Comparison of ENCODE assay signal across 9 mouse cellular contexts in genomic region chr9:110952931-110953549, GRCm38 (mm10). TPM values are rescaled to one million over a fixed set of nuclear protein-coding genes. Genes with fewer than 3 reads are reported as not detected.
A peak's percentile ranks its signal among the peaks of the same experiment; 100 is the strongest.
DNase-seq lines count a peak whose midpoint lies in the region; ATAC-seq and TF ChIP-seq lines count a peak whose summit lies in the region.
"Had no signal": no experiment of that assay in that cellular context is flagged by ENCODE, and none has a peak within 500 bp of the region (broad histone marks: within the 10 kb centered on the region; RNA-seq: fewer than 3 reads in every experiment).

No protein-coding gene starts in this region.

- peak overlapping the region; percentile 57; the same call in 1 of the 2 replicates for H3K4me3 ChIP-seq in lung, embryonic 16.5 days (ENCODE audit: low read length)
- no peak overlapping the region for H3K4me3 ChIP-seq in lung, adult 2 months (replicated peaks; ENCODE audit: extremely low read depth, low read depth, low read length)
- peak overlapping the region; percentile 58 for H3K4me3 ChIP-seq in forebrain, embryonic 12.5 days (replicated peaks)
- peak overlapping the region; percentile 53 for H3K4me3 ChIP-seq in limb, embryonic 13.5 days
- H3K4me3 ChIP-seq in stomach, embryonic 14.5 days (ENCODE audit: low read depth, low read length): no peak overlapping the region; the same call in 1 of the 2 replicates

- H3K27ac ChIP-seq in lung, embryonic 16.5 days (ENCODE audit: low read length): no peak overlapping the region
- no peak overlapping the region for H3K27ac ChIP-seq in forebrain, embryonic 12.5 days
- H3K27ac ChIP-seq in limb, embryonic 13.5 days: no peak overlapping the region
- no peak overlapping the region for H3K27ac ChIP-seq in stomach, embryonic 14.5 days (ENCODE audit: low read length)

- no peaks in the 10 kb centered on the region for H3K36me3 ChIP-seq in lung, embryonic 16.5 days (ENCODE audit: control insufficient read depth, insufficient read depth, low read length)
- no peaks in the 10 kb centered on the region for H3K36me3 ChIP-seq in forebrain, embryonic 12.5 days (replicated peaks)
- no peaks in the 10 kb centered on the region for H3K36me3 ChIP-seq in limb, embryonic 13.5 days
- no peaks in the 10 kb centered on the region for H3K36me3 ChIP-seq in stomach, embryonic 14.5 days (ENCODE audit: control insufficient read depth, insufficient read depth, low read length)

- H3K9me3 ChIP-seq in lung, embryonic 16.5 days (ENCODE audit: control insufficient read depth, low read length): no peaks in the 10 kb centered on the region
- H3K9me3 ChIP-seq in forebrain, embryonic 12.5 days: no peaks in the 10 kb centered on the region
- no peaks in the 10 kb centered on the region for H3K9me3 ChIP-seq in limb, embryonic 13.5 days
- no peaks in the 10 kb centered on the region for H3K9me3 ChIP-seq in stomach, embryonic 14.5 days (ENCODE audit: control insufficient read depth, low read depth, low read length)

- peak overlapping the region; percentile 96 for H3K4me2 ChIP-seq in lung, embryonic 16.5 days (ENCODE audit: low read depth, low read length)
- H3K4me2 ChIP-seq in forebrain, embryonic 12.5 days: peak overlapping the region; percentile 88
- peak overlapping the region; percentile 94 for H3K4me2 ChIP-seq in limb, embryonic 13.5 days (replicated peaks)
- H3K4me2 ChIP-seq in stomach, embryonic 14.5 days (replicated peaks; ENCODE audit: low read depth, low read length): peak overlapping the region; percentile 86

- no peak for TF ChIP-seq CTCF in lung, adult 2 months (IDR thresholded peaks at IDR 0.05; ENCODE audit: insufficient read depth, low read length)

- no peak overlapping the region; the same call in 1 of the 2 replicates for H3K9ac ChIP-seq in lung, embryonic 16.5 days (ENCODE audit: low read length)
- peak overlapping the region; percentile 61; the same call in 1 of the 2 replicates for H3K9ac ChIP-seq in forebrain, embryonic 12.5 days
- H3K9ac ChIP-seq in limb, embryonic 13.5 days: no peak overlapping the region
- no peak overlapping the region for H3K9ac ChIP-seq in stomach, embryonic 14.5 days (replicated peaks; ENCODE audit: low read depth, low read length)

- no peak for TF ChIP-seq POLR2A in lung, adult 2 months (IDR thresholded peaks at IDR 0.05; ENCODE audit: borderline replicate concordance, extremely low read depth, low read depth, low read length)

- peaks cover 22% of the 10 kb centered on the region for H3K27me3 ChIP-seq in lung, embryonic 16.5 days (ENCODE audit: control insufficient read depth, insufficient read depth, low read depth, low read length)
- peaks cover 58% of the 10 kb centered on the region for H3K27me3 ChIP-seq in forebrain, embryonic 12.5 days
- peaks cover 67% of the 10 kb centered on the region for H3K27me3 ChIP-seq in limb, embryonic 13.5 days
- H3K27me3 ChIP-seq in stomach, embryonic 14.5 days (ENCODE audit: control insufficient read depth, insufficient read depth, low read length): no peaks in the 10 kb centered on the region

- ATAC-seq in lung, embryonic 16.5 days (ENCODE audit: low read depth): no peak
- no peak for ATAC-seq in forebrain, embryonic 12.5 days (ENCODE audit: low FRiP score)
- no peak for ATAC-seq in limb, embryonic 13.5 days (ENCODE audit: low FRiP score, low read depth)
- ATAC-seq in stomach, embryonic 14.5 days (ENCODE audit: insufficient number of reproducible peaks, insufficient read depth, low FRiP score, low read depth): no peak
- ATAC-seq in cerebellum, adult (ENCODE audit: insufficient number of reproducible peaks, low FRiP score, low TSS enrichment): no peak

- WGBS in lung, embryonic 16.5 days: 42% methylated on average over 5 of the region's 5 CpGs
- 50% methylated on average over 5 of the region's 5 CpGs for WGBS in lung, adult 2 months
- 36% methylated on average over 5 of the region's 5 CpGs for WGBS in forebrain, embryonic 12.5 days
- WGBS in limb, embryonic 13.5 days: 42% methylated on average over 5 of the region's 5 CpGs
- 41% methylated on average over 5 of the region's 5 CpGs for WGBS in stomach, embryonic 14.5 days

- DNase-seq in lung, adult 2 months: no peak
- DNase-seq in cerebellum, postnatal 25 days: no peak
- DNase-seq in gastrocnemius, postnatal 10 days: no peak

- H3K4me1 ChIP-seq in lung, embryonic 16.5 days (replicated peaks; ENCODE audit: control insufficient read depth, insufficient read depth, low read length): no peaks in the 10 kb centered on the region
- H3K4me1 ChIP-seq in lung, adult 2 months (ENCODE audit: control insufficient read depth, insufficient read depth, low read length): no peaks in the 10 kb centered on the region
- H3K4me1 ChIP-seq in forebrain, embryonic 12.5 days: peaks cover 15% of the 10 kb centered on the region; the same call in 1 of the 2 replicates
- peaks cover 6% of the 10 kb centered on the region; the same call in 1 of the 2 replicates for H3K4me1 ChIP-seq in limb, embryonic 13.5 days
- no peaks in the 10 kb centered on the region for H3K4me1 ChIP-seq in stomach, embryonic 14.5 days (ENCODE audit: control insufficient read depth, insufficient read depth, low read length)

RNA-seq across cellular contexts. Expression of gene Lrrc2, which starts 1.7 kb away (rescaled TPM):
- polyA plus RNA-seq in lung, embryonic 16.5 days (2015; fragmentation: Nextera tagmentation; extraction: Ambion mirVana): 0.83 and 1.1 TPM in 2 replicates
- 0.38 and 0.84 TPM in 2 replicates for polyA plus RNA-seq in lung, adult 2 months (2012; rRNA removed)
- not detected in 2 replicates for polyA plus RNA-seq in forebrain, embryonic 12.5 days (2016; fragmentation: Nextera tagmentation; extraction: Ambion mirVana)
- 0.05 TPM in 1 of 2 replicates, not detected in the other for polyA plus RNA-seq in limb, embryonic 13.5 days (2015; fragmentation: Nextera tagmentation; extraction: Ambion mirVana)
- not detected in 2 replicates for polyA plus RNA-seq in stomach, embryonic 14.5 days (2014; fragmentation: Nextera tagmentation; extraction: Ambion mirVana)
- total RNA-seq in gastrocnemius, postnatal 10 days (2021): 10 to 100 TPM; 10.6 to 13.7 TPM

RNA-seq across cellular contexts. Expression of gene Tdgf1, which starts 7.1 kb away (rescaled TPM):
- not detected in 2 replicates for polyA plus RNA-seq in lung, embryonic 16.5 days (2015; fragmentation: Nextera tagmentation; extraction: Ambion mirVana)
- polyA plus RNA-seq in lung, adult 2 months (2012; rRNA removed): 0.88 and 1.0 TPM in 2 replicates
- polyA plus RNA-seq in forebrain, embryonic 12.5 days (2016; fragmentation: Nextera tagmentation; extraction: Ambion mirVana): not detected in 2 replicates
- polyA plus RNA-seq in limb, embryonic 13.5 days (2015; fragmentation: Nextera tagmentation; extraction: Ambion mirVana): 0.11 and 0.13 TPM in 2 replicates
- not detected in 2 replicates for polyA plus RNA-seq in stomach, embryonic 14.5 days (2014; fragmentation: Nextera tagmentation; extraction: Ambion mirVana)
- not detected for total RNA-seq in gastrocnemius, postnatal 10 days (2021)

RNA-seq across cellular contexts. Expression of gene Fam240a, which starts 36.4 kb away (rescaled TPM):
- not detected in 2 replicates for polyA plus RNA-seq in lung, embryonic 16.5 days (2015; fragmentation: Nextera tagmentation; extraction: Ambion mirVana)
- polyA plus RNA-seq in lung, adult 2 months (2012; rRNA removed): not detected in 2 replicates
- not detected in 2 replicates for polyA plus RNA-seq in forebrain, embryonic 12.5 days (2016; fragmentation: Nextera tagmentation; extraction: Ambion mirVana)
- polyA plus RNA-seq in limb, embryonic 13.5 days (2015; fragmentation: Nextera tagmentation; extraction: Ambion mirVana): not detected in 2 replicates
- polyA plus RNA-seq in stomach, embryonic 14.5 days (2014; fragmentation: Nextera tagmentation; extraction: Ambion mirVana): not detected in 2 replicates
- under 1 TPM in 1 of 2 experiments, not detected in 1; 0.99 TPM for total RNA-seq in gastrocnemius, postnatal 10 days (2021)
- total RNA-seq: layer of hippocampus, postnatal 25 days had no signal

RNA-seq across cellular contexts. Expression of gene Rtp3, which starts 37.3 kb away (rescaled TPM):
- 1.4 and 1.9 TPM in 2 replicates for polyA plus RNA-seq in lung, embryonic 16.5 days (2015; fragmentation: Nextera tagmentation; extraction: Ambion mirVana)
- polyA plus RNA-seq in lung, adult 2 months (2012; rRNA removed): 26.7 and 29.0 TPM in 2 replicates
- polyA plus RNA-seq in forebrain, embryonic 12.5 days (2016; fragmentation: Nextera tagmentation; extraction: Ambion mirVana): not detected in 2 replicates
- not detected in 2 replicates for polyA plus RNA-seq in limb, embryonic 13.5 days (2015; fragmentation: Nextera tagmentation; extraction: Ambion mirVana)
- 0.38 TPM in 1 of 2 replicates, not detected in the other for polyA plus RNA-seq in stomach, embryonic 14.5 days (2014; fragmentation: Nextera tagmentation; extraction: Ambion mirVana)
- under 1 TPM; 0.92 to 0.93 TPM for total RNA-seq in gastrocnemius, postnatal 10 days (2021)

Comparison
In these comparisons a context has a peak if more than half of its experiments do, and no peak if none do; other contexts are left out.
1. H3K4me3 ChIP-seq: peak in lung, embryonic 16.5 days (single experiment), forebrain, embryonic 12.5 days (single experiment) and limb, embryonic 13.5 days (single experiment); none in lung, adult 2 months (single experiment) and stomach, embryonic 14.5 days (single experiment).
2. Peak in every context shown above with its lines, with median percentiles within 50 percentile points of each other: H3K4me2 ChIP-seq.